Mouse (Mus musculus) spleen, postnatal 4 days (tissue): ENCODE data around the gene Slc25a22.

Source experiments
- DNase-seq, 2 experiments: peaks; one replicate each; pipeline ENCODE4 v3.0.0; 2022; ENCODE audit warnings: low spot score in 2 of 2

Gene Slc25a22

DNA sequence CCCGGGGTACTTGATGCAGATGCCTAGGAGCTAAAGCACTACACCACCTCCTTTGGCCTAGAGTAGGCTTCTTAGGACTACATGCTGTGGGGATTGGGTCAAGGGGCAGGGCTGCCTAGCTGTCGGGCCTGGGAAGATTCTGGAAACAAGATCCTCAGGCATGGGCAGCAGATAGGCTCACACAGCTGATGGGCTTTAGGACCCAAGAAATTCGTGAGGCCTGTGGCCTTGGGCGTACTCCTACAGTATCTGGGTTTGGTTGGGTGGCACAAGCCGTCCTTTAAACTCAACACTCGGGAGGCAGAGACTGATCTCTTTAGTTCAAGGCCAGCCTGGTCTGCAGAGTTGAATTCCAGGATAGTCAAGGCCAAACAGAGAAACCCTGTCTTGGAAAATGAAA is 34.5 kb upstream of the Slc25a22 start:
- no peak for DNase-seq

DNA sequence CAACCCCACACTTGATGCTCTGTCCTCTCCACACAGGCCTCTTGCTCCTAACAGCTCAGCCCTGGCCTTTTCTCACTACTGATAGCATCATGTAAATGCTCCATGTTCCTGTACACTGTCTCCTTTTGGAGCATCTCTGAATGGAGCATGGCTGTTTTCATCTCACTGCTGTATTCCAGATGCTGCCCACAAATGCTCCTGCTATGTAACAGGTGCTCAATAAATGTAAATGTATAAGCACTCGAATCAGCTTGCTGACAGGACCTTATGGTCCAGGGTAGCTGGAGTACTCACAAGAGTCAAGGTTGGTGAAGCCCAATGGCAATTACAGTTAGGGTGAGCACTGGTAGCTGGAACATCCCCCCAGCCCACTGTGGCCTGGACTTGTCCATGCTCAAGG is 33.5 kb upstream of the Slc25a22 start:
- DNase-seq = no peak

DNA sequence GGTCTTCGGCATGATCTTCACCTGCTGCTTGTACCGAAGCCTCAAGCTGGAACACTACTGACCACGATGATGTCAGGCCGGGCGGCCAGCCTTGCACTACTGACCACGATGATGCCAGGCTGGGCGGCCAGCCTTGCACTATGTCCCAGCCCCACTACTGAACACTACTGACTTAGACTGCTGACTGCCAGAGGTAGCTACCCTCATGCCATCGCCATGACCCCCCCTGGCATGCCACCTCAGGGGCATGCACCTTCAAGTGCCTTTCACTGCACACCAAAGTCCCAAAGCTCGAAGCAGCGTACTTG is 32.9 kb upstream of the Slc25a22 start:
- DNase-seq = no peak

DNA sequence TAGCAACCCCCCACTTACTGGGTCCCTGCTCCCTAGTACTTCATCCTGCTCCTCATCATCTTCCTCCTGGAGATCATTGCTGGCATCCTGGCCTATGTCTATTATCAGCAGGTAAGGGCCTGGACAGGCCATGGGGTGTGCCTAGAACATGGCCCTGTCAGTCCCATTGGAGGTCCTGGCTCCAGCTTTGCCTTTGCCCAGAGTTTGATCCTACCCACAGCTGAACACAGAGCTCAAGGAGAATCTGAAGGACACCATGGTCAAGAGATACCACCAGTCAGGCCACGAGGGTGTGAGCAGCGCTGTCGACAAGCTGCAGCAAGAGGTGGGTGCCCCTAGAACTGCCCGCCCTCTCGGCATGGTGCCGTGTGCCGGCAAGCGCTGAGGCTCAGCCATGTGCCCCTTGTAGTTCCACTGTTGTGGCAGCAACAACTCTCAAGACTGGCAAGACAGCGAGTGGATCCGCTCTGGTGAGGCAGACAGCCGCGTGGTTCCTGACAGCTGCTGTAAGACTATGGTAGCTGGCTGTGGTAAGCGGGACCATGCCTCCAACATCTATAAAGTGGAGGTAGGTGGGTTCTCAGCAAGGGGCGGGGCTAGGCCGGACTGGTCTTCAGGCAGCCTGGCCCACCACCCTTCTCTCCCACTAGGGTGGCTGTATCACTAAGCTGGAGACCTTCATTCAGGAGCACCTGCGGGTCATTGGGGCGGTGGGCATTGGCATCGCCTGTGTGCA is 32.4 kb upstream of the Slc25a22 start:
- DNase-seq = no peak

DNA sequence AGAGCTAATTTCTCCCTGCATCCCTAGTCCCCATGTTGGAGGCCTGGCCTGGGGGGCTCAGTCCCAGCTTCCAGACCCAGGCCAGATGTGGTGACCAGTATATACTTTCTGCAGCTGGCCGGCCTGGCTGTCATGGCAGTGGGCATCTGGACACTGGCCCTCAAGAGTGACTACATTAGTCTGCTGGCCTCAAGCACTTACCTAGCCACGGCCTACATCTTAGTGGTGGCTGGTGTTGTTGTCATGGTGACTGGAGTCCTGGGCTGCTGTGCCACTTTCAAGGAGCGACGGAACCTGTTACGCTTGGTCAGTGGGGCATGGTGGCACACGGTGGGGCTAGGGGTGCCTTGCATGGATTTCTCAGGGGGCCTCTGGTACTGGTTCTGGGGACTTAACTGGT is 31.7 kb upstream of the Slc25a22 start:
- peak in 1 of 2 experiments; percentile 59 for DNase-seq

DNA sequence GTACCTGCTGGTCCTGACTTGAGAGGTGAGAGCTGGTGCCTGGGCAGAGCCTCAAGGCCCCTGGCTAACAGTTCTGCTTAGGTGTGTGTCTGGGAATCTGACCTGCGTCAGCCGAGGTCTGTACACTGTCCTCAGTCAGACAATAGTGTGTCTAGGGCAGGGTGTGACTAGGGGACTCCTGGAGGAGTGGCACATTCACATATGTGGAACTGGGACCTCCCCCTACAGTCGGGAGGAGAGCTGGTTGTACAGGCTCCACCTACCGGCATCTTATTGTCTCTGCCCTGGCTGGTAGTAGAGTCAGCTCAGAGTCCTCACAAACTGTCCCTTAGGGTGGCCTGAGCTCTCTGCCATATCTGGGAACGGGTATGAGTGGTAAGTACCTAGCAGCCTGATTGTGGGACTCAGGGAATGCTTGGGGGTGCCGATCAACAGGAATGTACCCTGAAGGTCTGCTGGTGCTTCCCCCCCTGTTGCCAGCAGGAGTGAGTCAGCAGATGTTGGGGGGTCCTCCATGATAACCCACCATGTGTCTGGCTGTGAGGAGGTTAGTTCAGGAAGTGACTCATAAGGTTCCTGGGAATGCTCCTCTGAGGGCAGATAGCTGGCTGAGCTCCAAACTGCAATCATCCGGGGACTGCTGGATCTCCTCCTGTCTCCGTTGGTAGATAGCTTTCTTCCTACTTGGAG is 31.0 kb upstream of the Slc25a22 start:
- peak; percentile 68 to 74 for DNase-seq

DNA sequence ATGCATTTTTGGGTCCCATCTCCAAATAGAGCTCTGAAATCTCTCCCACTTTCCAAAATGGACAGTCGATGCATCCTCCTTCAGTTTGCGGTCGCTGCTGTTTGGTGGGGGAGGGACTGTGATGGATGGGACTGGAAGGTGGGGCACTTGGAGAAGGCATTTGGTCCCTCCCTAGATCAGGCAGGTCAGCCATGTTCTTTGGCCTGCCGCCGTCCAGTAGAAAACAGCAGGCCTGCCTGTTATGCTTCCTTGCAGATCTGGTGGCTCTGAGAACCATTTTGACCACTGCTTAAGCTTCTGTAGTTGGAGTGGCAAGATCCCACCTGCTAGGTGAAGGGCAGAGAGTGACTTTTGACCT is 30.5 kb upstream of the Slc25a22 start:
- peak in 1 of 2 experiments; percentile 66 for DNase-seq

DNA sequence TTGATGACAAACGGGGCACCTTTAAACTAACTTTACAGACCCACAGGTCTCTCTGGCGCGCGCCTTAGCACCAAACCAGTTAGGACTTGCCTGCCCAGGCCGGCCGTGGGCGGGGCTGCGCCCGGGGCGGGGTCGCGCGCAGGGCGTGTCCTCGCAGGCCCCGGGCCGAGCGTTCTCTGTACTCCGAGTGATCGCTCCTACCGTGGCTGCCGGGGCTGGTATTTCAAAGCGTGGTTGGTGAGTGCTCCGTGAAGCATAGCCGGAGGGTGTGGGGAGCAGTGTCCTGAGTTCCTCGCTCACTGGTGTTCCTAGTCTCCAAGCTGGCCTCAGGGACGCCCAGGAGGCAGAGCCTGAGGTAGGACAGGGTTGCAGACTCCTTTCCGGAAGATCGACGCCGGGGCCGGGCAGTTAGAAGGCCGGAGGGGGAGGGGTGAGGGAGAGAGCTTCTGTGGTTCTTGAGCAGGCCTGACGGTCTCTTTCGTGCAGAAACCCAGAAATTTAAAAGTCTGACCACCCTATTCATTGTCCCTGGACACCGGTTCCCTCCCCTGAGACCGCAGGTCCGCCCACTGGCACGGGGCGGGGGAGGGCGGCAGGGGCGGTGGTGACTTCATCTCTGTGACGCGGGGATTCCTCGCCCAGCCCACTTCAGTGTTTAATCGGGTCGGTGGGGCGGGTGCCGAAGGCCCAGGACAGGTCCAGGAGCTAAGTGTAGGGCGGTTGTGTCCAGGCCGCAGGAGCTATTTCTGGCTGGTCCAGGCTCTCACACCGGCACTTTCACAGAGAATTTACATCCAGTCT is 29.7 kb upstream of the Slc25a22 start, which contains the start of gene Cd151:
Gene Cd151 (plus strand): TSS at position 163 of the 801 bp plus-strand sequence.
- peak; percentile 91 to 95 for DNase-seq

DNA sequence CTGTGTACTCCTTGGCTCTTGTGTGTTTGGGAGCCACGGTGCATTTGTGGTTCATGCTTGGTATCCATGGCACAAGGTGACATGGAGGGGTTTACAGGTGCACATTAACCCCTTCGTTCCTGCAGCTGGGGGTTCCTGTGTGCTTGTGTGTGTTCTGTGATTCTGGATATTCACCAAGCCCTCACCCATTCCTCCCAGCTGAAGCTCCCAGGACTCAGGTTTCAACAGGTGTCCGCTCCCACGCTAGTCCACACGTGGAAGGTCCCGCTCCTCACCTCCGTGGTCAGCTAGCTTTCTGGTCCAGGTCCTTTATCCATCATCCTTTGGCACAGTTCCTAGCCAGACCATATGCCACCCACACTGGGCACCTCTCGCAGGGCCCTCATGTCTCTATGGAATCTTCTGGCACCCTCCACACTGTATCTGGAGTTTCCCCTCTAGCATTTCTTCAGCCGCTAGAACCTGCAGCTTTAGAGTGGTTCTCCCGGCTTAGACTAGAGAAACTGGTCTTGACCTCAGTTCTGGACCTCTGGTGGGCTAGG is 29.0 kb upstream of the Slc25a22 start:
- no peak for DNase-seq

DNA sequence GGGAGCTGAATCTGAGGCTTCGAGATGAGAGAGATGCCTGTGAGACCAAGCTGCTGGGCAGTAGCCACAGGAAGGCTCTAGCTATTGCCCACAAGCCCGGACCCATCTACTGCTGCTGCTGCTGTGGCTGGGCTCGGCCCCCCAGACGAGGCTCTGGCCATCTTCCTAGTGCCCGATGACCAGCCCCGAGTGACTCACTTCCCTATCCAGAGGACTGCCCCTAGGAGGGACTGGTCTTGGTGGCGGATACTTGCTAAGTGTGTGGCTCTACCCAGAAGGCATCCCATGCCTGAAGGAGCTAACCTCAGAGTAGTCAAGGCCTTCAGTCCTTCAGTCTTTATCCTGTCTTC is 28.3 kb upstream of the Slc25a22 start:
- no peak for DNase-seq

DNA sequence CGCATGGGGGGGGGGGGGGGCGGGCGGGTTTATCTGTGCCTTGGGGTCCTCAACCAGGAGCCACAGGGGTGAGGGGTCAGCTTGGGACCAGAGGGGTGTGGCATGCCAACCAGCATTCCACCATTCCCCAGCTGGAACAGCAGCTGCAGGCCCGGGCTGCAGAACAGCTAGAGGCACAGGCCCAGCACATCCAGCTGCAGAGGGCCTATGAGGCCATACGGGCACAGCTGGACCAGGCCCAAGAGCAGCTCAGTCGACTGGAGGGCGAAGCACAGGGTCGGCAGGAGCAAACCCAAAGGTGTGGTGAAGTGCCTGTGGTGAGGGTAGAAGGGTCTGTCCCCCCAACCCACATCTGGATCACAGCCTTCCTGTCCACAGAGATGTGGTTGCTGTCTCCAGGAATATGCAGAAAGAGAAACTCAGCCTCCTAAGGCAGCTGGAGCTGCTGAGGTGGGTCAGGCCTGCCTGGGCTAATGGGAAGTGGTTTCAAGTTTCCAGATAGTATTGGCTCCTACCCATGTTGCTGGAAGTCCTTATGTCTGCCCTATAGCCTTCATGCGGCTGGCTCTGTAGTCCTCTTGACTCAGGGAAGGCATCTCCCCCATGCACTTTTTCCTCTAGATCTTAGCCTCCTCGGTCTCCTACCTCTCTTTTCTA is 27.8 kb upstream of the Slc25a22 start:
- peak in 1 of 2 experiments; percentile 66 for DNase-seq

DNA sequence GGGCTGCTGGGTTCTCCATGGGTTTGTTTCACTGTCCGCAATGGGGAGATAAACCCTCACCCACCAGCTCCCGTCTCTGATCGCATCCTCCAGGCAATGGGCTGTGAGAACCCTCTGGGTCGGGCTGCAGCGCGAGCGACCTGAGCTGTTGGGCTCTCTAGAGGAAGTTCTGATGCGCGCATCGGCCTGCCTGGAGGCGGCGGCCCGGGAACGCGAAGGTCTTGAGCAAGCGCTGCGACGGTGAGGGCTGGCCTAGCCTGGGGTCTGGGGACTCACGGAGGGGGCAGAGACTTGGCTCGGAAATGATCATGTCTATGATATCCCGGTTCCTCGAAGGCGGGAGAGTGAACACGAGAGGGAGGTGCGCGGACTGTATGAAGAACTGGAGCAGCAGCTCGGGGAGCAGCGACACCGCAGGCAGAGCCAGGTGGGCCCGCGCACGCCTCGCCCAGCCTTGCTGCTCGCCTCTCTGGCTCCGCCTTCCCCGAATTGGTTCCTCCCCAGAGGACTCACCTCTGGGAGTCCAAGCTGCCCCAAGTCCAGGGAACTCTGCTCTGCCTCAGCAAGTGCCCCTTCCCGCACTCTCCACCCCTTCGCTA is 27.0 kb upstream of the Slc25a22 start:
- peak; percentile 42 to 78 for DNase-seq

DNA sequence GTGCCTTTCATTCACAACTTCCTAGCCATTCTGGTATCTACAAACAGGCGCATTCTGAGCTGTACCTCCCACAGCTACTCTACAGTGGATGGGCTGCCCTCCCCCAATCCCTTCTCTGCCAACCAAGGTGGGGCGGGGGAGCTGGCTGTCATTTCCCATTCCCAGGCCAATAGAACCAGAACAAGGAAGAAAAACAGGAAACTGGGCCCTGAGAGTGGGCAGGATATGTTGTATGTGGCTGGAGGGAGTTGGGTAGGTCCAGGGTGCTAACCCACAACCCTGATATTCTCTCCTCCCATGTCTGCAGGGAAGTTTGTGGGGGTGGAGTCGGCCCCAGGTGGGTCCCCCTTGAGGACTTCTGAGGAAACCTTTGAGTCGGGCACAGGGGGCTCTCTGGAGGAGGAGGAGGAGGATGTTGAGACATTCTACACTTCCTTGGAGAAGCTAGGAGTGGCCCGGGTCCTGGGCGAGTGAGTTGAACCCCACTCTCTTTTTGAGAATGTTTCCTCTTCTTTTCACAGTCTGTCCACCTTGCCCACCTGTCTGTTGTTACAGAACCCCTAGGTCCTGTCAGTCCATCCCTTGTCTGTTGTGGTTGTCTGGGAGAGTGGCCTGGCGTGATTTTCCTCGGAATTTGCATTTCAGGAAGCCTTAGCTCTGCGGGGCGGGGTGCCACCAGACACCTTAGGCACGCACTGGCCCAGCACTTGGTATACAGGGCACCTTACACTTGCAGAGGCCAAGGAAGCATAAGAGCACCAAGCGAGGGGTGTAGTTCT is 26.3 kb upstream of the Slc25a22 start:
- peak in 1 of 2 experiments; percentile 61 for DNase-seq

DNA sequence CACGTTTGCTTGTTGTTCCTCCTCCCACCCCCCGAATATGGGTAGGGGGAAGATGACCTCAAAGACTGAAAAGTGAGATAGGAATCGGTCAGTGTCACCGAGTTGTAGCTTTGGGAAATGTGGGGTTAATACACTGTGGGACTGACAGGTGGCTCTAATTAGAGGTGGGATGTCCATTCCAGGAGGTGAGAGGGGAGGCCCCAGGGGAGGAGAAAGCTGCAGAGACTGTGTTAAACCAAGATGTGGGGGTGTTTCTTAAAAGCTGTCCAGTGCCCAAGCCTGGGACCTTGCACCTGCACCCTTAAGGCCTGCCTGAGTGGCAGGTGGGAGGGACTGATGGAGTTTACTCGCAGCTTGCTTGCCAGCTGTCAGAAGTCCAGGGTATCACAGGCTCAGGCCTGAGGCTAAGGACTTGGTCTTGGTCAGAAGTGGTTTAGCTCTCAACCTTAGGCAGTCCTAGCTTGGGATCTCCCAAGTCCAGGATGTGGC is 24.7 kb upstream of the Slc25a22 start:
- no peak for DNase-seq

DNA sequence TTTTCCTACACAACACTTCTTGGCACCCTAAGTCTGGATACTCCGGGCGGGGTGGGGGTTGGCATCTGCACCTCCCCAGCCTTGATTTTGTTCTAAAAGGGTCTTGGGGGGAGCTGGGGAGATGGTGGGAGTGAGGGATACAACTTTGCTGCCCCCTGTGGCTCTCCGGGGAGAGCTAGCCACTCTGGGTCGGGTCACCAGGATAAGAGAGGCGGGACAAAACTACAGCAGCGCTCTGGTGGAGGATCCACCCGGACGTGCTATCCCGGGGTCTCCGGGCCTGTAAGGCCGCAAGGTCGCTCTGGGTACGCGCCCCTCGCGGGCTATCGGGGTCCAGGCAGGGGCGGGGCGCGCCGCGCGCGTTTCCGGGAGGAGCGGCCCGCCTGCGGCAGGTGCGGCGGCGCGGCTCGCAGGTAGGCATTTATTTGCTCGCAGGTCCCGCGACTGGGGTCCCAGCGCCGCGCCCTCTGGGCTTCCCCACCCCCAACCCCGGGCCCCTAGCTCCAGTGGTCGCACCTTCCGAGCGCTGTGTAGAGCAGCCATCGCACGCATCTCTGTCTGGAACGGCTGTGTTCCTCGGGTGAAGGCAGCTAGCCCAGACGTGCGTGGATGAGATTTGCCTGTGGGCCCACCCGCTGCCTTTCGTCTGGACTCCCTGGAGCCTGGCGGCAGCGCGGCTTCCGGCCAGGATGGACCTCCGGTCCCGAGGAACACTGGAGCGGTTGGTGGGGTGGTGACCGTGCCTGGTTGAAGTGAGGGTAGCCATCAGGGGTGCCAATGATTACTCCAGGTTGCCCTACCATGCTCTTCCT is 24.0 kb upstream of the Slc25a22 start:
- DNase-seq = peak in 1 of 2 experiments; percentile 66

DNA sequence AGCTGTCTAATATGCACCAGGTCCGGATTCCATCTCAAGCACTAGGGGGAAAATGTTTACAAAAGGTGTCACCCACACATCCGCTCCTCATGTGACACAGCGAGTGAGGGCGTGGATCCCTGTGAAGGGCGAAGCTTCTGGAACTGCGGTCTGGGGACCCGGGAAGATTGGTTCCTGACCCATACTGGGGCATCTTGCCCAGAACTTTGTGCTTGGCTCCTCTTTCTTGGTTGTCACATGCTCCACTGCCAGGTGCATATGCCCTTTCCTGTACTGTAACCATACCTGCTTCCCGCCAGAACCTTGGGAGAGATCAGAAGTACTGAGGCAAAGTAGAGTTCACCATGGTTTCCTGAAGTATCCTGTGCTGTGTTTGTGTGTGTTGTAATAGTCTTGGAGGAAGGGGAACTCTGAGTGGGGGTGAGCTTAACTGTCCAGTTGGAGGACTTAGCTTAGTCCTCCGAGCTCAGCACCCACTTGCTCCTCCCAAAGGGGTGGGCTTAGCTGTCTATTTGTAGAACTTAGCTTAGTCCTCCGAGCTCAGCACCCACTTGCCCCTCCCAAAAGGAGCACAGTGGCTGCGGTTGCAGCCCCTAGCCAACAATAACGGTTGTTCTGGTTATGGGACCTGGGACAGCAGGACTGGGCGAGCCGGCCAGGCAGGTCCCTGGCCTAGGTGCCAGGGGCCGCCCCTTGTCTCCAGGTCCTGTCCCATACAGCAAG is 22.9 kb upstream of the Slc25a22 start, which contains the start of gene Cracr2b:
Gene Cracr2b (plus strand): TSS at position 704 of the 723 bp plus-strand sequence.
- no peak for DNase-seq

DNA sequence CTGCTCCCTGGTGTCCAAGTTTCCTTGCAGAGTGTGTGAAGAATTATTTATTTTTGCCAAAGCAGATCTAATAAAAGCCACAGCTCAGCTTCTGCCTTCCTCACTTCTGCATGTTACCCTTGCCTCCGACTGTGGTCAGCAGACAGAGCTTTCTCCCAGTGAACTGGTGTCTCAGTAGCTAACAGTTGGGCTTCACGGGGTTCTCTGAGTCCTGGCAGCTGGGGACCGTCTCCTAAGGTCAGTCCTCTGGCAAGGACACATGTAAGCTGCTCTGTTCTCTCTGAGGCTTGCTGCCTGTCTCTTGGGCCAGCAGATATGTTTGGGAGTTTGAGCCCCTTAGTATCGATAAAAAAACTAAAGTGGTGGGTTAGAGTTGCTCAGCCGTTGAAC is 22.3 kb upstream of the Slc25a22 start:
- DNase-seq = no peak

DNA sequence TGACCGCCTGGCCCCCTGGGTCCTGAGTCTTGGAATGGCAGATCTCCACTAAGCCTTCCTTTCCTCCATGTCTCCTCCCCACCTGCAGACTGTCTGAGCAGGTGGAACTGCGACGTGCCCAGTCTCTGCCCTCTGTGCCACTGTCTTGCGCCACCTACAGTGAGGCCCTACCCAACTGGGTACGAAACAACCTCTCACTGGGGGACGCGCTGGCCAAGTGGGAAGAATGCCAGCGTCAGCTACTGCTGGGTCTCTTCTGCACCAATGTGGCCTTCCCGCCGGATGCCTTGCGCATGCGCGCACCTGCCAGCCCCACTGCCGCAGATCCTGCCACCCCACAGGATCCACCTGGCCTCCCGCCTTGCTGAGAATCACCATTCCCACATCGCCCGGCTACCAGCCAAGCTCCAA is 21.6 kb upstream of the Slc25a22 start:
- no peak for DNase-seq

DNA sequence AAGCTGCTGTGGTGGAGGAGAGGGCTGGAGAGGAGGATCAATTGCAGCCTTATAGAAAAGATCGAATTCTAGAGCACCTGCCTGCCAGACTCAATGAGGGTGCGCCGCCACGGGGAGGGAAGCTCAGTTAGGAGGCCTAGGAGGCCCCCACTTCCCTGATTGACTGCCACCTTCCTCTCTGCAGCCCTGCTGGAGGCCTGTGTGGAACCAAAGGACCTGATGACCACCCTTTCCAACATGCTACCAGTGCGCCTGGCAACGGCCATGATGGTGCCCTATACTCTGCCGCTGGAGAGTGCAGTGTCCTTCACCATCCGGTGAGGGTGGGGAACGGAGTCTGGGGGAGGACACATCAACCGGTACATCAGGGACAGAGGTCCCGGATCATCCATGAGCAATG is 21.0 kb upstream of the Slc25a22 start:
- DNase-seq = no peak
